Mouse (Mus musculus): ENCODE data around the gene Dio1. TPM values are rescaled to one million over a fixed set of nuclear protein-coding genes. Genes with fewer than 3 reads are reported as not detected.

Dio1 gene
- polyA plus RNA-seq, 1 experiment from 2014 or later: 2.3 TPM

DNA sequence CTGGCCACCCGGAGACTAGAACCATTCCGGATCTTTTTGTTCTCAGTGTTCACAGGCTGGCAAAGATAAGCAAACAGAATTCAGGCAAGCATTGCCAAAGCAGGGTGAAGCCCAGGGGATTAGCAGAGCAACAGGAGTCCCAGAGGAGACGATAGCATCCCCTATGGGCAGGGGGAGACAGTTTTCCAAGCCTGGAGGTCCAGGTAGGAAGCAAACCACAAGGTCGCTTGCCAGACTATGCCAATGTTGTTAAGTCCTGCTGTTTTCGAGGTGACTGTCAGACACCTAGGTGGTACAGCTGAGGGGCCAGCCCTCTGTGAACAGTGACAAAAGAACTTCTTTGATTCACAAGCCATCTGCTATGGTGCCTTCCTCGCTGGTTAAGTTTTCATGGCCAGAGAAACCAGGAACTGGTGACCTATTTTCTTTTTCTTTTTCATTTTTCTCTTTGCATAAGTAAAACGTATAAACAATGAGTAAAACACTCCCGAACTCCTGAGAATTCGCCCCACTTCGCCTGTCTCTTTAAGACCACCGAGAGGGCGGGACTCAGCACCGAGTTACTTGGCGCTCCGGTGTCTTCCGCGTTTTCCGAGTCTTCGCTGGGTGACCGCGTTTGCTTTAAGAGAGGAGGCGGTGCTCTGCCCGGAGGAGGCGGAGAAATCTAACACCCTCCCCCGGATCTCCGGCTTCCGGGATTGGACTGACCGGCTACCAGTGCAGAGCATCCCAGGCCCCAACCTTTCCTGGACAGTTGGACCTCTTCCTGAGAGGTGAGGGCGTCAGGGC, 6.9 kb upstream of the Dio1 start, which contains the start of gene Yipf1:
TSS of gene Yipf1 (plus strand) at position 674 of the 789 bp plus-strand sequence.
- Histone ChIP-seq H3K27ac (peak within 1 kb of the TSS; percentile 38; the same call in 1 of the 2 replicates), H3K9me3 (replicated peaks; ENCODE audit: low read length) (no peaks in the 10 kb centered on the region), H3K4me2 (ENCODE audit: low read length) (peak within 1 kb of the TSS; percentile 77), H3K9ac (ENCODE audit: low read depth, low read length) (peak within 1 kb of the TSS; percentile 67), H3K4me3 (replicated peaks; ENCODE audit: low read depth, low read length) (peak within 1 kb of the TSS; percentile 59), H3K27me3 (ENCODE audit: insufficient read depth, low read length) (no peaks in the 10 kb centered on the region), H3K36me3 (ENCODE audit: insufficient read depth, low read length) (0 out of 2 replicates have a peak, but pooled peaks cover 9% of the 10 kb centered on the region), H3K4me1 (replicated peaks; ENCODE audit: insufficient read depth, low read length) (no peaks in the 10 kb centered on the region)
- ATAC-seq (replicated peaks; ENCODE audit: low FRiP score, low read depth): peak; percentile 94
- TF ChIP-seq CTCF (IDR thresholded peaks at IDR 0.05; ENCODE audit: low read depth): peak; percentile 49
- under 1% methylated on average over 29 of the region's 29 CpGs for WGBS
- peak; percentile 97 for DNase-seq (ENCODE audit: low spot score)

DNA sequence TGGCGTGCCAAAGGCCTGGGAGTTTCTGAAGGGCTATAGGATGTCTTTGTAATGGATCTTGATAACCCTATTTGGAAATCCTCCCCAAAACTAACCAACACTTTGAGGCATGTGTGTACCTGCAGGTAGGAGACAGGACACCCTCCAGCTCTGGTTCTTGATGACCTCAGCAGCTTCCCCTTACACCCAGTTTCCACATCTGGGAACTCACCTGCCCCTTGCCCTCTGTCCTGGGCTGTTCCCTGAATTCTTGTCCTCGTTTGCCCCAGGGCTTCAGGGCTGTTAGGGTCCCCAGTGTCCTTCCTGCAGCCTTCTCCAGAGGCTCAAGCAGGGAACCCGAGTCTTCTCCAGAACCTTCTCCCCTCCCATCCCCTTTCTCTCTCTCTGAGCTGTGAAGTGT, 3.4 kb downstream of the Dio1 start:
- Histone ChIP-seq H3K9me3 (replicated peaks; ENCODE audit: low read length) (no peaks in the 10 kb centered on the region), H3K4me3 (replicated peaks; ENCODE audit: low read depth, low read length) (no peak overlapping the region), H3K27ac (no peak overlapping the region), H3K4me1 (replicated peaks; ENCODE audit: insufficient read depth, low read length) (no peaks in the 10 kb centered on the region), H3K9ac (ENCODE audit: low read depth, low read length) (no peak overlapping the region), H3K27me3 (ENCODE audit: insufficient read depth, low read length) (no peaks in the 10 kb centered on the region), H3K36me3 (ENCODE audit: insufficient read depth, low read length) (no peaks in the 10 kb centered on the region), H3K4me2 (ENCODE audit: low read length) (no peak overlapping the region)
- DNase-seq (ENCODE audit: low spot score) (no peak), ATAC-seq (replicated peaks; ENCODE audit: low FRiP score, low read depth) (no peak)
- 60% methylated on average over 3 of the region's 3 CpGs for WGBS
- no peak for TF ChIP-seq CTCF (IDR thresholded peaks at IDR 0.05; ENCODE audit: low read depth)

DNA sequence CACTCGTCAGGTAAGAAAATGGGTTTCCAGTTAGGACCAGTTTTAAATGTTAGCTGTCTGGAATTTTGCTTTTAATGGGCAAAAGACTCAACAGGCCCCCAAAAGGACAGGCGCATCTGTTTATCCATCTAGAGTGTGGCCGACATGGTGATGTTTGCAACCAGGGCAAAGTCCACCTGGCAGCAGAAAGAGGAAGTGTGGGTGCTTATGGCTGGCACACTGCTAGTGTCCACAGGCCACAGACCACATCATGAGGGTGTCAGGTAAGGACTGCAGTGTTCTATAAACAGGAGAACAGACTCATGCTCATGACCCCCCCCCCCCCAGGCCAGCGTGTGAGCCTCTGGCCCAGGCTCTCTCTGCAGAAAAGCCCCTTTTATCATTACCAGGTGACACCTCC, 4.1 kb downstream of the Dio1 start:
- Histone ChIP-seq H3K4me2 (ENCODE audit: low read length) (no peak overlapping the region), H3K4me1 (replicated peaks; ENCODE audit: insufficient read depth, low read length) (no peaks in the 10 kb centered on the region), H3K9ac (ENCODE audit: low read depth, low read length) (no peak overlapping the region), H3K27ac (no peak overlapping the region), H3K27me3 (ENCODE audit: insufficient read depth, low read length) (no peaks in the 10 kb centered on the region), H3K9me3 (replicated peaks; ENCODE audit: low read length) (no peaks in the 10 kb centered on the region), H3K36me3 (ENCODE audit: insufficient read depth, low read length) (no peaks in the 10 kb centered on the region), H3K4me3 (replicated peaks; ENCODE audit: low read depth, low read length) (no peak overlapping the region)
- ATAC-seq (replicated peaks; ENCODE audit: low FRiP score, low read depth): peak; percentile 42; the same call in 1 of the 2 replicates
- DNase-seq (ENCODE audit: low spot score): no peak
- no peak for TF ChIP-seq CTCF (IDR thresholded peaks at IDR 0.05; ENCODE audit: low read depth)
- WGBS: 68% methylated on average over 4 of the region's 4 CpGs

DNA sequence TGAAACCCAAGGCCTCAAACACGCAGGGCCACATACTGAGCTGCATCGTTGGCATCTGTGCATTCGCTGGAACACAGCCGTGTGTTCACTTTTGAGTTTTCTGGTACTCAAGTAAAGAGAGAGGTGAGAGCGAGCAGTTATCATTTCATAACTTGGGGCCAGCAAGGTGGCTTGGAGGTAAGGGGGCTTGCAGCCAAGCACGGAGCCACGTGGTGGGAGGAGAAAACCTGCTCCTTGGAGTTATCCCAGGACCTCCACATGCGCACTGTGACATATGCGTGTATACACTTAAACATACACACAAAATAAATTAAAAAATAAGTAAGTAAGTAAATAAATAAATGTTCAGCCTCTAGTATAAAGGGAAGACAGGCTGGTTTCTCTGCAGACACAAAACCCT, 4.7 kb downstream of the Dio1 start:
- Histone ChIP-seq H3K9ac (ENCODE audit: low read depth, low read length) (no peak overlapping the region), H3K27ac (no peak overlapping the region), H3K4me3 (replicated peaks; ENCODE audit: low read depth, low read length) (no peak overlapping the region), H3K36me3 (ENCODE audit: insufficient read depth, low read length) (no peaks in the 10 kb centered on the region), H3K4me1 (replicated peaks; ENCODE audit: insufficient read depth, low read length) (no peaks in the 10 kb centered on the region), H3K4me2 (ENCODE audit: low read length) (no peak overlapping the region), H3K9me3 (replicated peaks; ENCODE audit: low read length) (no peaks in the 10 kb centered on the region), H3K27me3 (ENCODE audit: insufficient read depth, low read length) (no peaks in the 10 kb centered on the region)
- ATAC-seq (replicated peaks; ENCODE audit: low FRiP score, low read depth) (no peak), DNase-seq (ENCODE audit: low spot score) (no peak)
- no peak for TF ChIP-seq CTCF (IDR thresholded peaks at IDR 0.05; ENCODE audit: low read depth)
- WGBS: 85% methylated on average over 9 of the region's 9 CpGs

DNA sequence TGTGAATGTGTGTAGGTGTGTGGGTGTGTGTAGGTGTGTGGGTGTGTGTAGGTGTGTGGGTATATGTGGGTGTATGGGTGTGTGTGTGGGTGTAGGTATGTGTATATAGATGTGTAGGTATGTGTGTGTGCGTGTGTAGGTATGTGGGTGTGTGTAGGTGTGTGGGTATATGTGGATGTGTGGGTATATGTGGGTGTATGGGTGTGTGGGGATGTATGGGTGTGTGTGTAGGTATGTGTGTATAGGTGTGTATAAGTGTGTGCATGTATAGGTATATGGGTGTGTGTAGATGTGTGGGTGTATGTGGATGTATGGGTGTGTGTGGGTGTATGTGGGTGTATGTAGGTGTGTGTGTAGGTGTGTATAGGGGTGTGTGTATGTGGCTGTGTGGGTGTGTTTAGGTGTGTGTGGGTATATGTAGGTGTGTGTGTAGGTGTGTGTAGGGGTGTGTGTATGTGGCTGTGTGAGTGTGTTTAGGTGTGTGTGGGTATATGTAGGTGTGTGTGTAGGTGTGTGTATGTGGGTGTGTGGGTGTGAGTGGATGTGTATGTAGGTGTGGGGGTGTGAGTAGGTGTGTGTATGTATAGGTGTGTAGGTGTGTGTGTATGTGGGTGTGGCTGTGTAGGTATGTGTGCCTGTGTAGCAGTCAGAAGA, 5.9 kb downstream of the Dio1 start:
- TF ChIP-seq CTCF (IDR thresholded peaks at IDR 0.05; ENCODE audit: low read depth): no peak
- Histone ChIP-seq H3K4me1 (replicated peaks; ENCODE audit: insufficient read depth, low read length) (no peaks in the 10 kb centered on the region), H3K27ac (no peak overlapping the region), H3K4me2 (ENCODE audit: low read length) (no peak overlapping the region), H3K9ac (ENCODE audit: low read depth, low read length) (no peak overlapping the region), H3K27me3 (ENCODE audit: insufficient read depth, low read length) (no peaks in the 10 kb centered on the region), H3K9me3 (replicated peaks; ENCODE audit: low read length) (no peaks in the 10 kb centered on the region), H3K4me3 (replicated peaks; ENCODE audit: low read depth, low read length) (no peak overlapping the region), H3K36me3 (ENCODE audit: insufficient read depth, low read length) (no peaks in the 10 kb centered on the region)
- no peak for DNase-seq (ENCODE audit: low spot score)
- 89% methylated on average over 1 of the region's 1 CpGs for WGBS
- no peak for ATAC-seq (replicated peaks; ENCODE audit: low FRiP score, low read depth)

DNA sequence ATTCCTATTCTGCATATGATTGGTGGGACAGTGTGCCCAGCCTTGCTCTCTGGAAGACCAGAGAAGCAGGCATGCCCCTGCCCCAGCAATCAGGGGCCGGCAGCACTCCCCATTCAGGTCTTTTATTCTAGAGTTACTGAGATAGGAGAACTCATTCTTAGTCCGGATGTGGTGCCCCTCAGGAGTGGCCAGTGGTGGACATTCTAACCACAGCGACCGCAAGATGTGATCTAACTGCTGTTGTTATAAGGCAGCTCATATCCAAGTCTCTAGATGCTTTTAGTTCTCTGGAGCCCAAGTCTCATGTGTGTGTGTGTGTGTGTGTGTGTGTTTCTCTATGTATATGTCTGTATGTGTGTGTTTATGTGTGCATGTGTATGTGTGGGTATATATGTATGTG, 6.6 kb downstream of the Dio1 start:
- no peak for TF ChIP-seq CTCF (IDR thresholded peaks at IDR 0.05; ENCODE audit: low read depth)
- DNase-seq (ENCODE audit: low spot score) (no peak), ATAC-seq (replicated peaks; ENCODE audit: low FRiP score, low read depth) (no peak)
- H3K36me3 ChIP-seq (ENCODE audit: insufficient read depth, low read length): no peaks in the 10 kb centered on the region
- H3K4me3 ChIP-seq (replicated peaks; ENCODE audit: low read depth, low read length): no peak overlapping the region
- H3K9ac ChIP-seq (ENCODE audit: low read depth, low read length): no peak overlapping the region
- H3K4me2 ChIP-seq (ENCODE audit: low read length): no peak overlapping the region
- no peaks in the 10 kb centered on the region for H3K9me3 ChIP-seq (replicated peaks; ENCODE audit: low read length)
- H3K27ac ChIP-seq: no peak overlapping the region
- no peaks in the 10 kb centered on the region for H3K27me3 ChIP-seq (ENCODE audit: insufficient read depth, low read length)
- 84% methylated on average over 4 of the region's 4 CpGs for WGBS
- no peaks in the 10 kb centered on the region for H3K4me1 ChIP-seq (replicated peaks; ENCODE audit: insufficient read depth, low read length)
